8 mouse cellular contexts compared by ENCODE assay signal in genomic region chr2:118256621-118257053, GRCm38 (mm10). TPM values are rescaled to one million over a fixed set of nuclear protein-coding genes. Genes with fewer than 3 reads are reported as not detected.
DNase-seq lines count a peak whose midpoint lies in the region; ATAC-seq lines count a peak whose summit lies in the region.

Gene Fsip1 (minus strand): TSS chr2:118256966.

- peaks cover 2% of the 10 kb centered on the region; the same call in 1 of the 2 replicates for H3K27me3 ChIP-seq in hindbrain, embryonic 13.5 days

- 3% methylated on average over 25 of the region's 25 CpGs for WGBS in hindbrain, embryonic 13.5 days

- peak within 1 kb of the TSS; percentile 44 for H3K4me3 ChIP-seq in hindbrain, embryonic 13.5 days

- peak within 1 kb of the TSS; percentile 60 for H3K4me2 ChIP-seq in hindbrain, embryonic 13.5 days

- H3K36me3 ChIP-seq in hindbrain, embryonic 13.5 days, result no peaks in the 10 kb centered on the region

- ATAC-seq in hindbrain, embryonic 13.5 days (ENCODE audit: low FRiP score), result peak; percentile 91

- peak within 1 kb of the TSS; percentile 47; the same call in 1 of the 2 replicates for H3K9ac ChIP-seq in hindbrain, embryonic 13.5 days

- no peaks in the 10 kb centered on the region for H3K9me3 ChIP-seq in hindbrain, embryonic 13.5 days

- DNase-seq in ES-CJ7 (ENCODE audit: low read depth, low spot score), result peak; percentile 93
- peak; percentile 19 for DNase-seq in cerebellum, adult 9-11 months
- DNase-seq in frontal cortex, postnatal 14 days (ENCODE audit: low spot score in 2 of 2), result peak; percentile 49 to 64
- DNase-seq in layer of hippocampus, postnatal 36 days, result peak; percentile 37 to 43
- DNase-seq in lung, postnatal 36 days, result peak; percentile 90
- DNase-seq in retina, embryonic 14.5 days (ENCODE audit: low spot score), result peak; percentile 88
- peak; percentile 76 to 87 for DNase-seq in thymus, postnatal 36 days

- H3K4me1 ChIP-seq in hindbrain, embryonic 13.5 days (replicated peaks), result peaks cover 10% of the 10 kb centered on the region; the same call in 1 of the 2 replicates

- no peak within 1 kb of the TSS for H3K27ac ChIP-seq in hindbrain, embryonic 13.5 days

RNA-seq across cellular contexts. Expression of gene Fsip1, which starts in this region (rescaled TPM):
- 2.5 and 3.2 TPM in 2 replicates for polyA plus RNA-seq in hindbrain, embryonic 13.5 days (2015; fragmentation: Nextera tagmentation; extraction: Ambion mirVana)
- total RNA-seq in layer of hippocampus, postnatal 36 days (2021), result under 1 TPM; 0.52 to 0.88 TPM

Comparison
In these comparisons a context has a peak if more than half of its experiments do, and no peak if none do; other contexts are left out.
1. Peak in DNase-seq in layer of hippocampus, postnatal 36 days; RNA of the gene not detected or under 1 TPM.
2. DNase-seq: peak in every context shown above with its lines; median percentile 93 in ES-CJ7; 90 in lung, postnatal 36 days; 88 in retina, embryonic 14.5 days; 82 in thymus, postnatal 36 days; 56 in frontal cortex, postnatal 14 days; 40 in layer of hippocampus, postnatal 36 days; 19 in cerebellum, adult 9-11 months.